Mouse (Mus musculus) adipocyte (in vitro differentiated cells): ENCODE measurements around the gene Etl4.

Experiments
- DNase-seq: peaks from one replicate; pipeline ENCODE4 v3.0.0-alpha.2; 2016; ENCODE audit warnings: low spot score

Etl4 gene

DNA sequence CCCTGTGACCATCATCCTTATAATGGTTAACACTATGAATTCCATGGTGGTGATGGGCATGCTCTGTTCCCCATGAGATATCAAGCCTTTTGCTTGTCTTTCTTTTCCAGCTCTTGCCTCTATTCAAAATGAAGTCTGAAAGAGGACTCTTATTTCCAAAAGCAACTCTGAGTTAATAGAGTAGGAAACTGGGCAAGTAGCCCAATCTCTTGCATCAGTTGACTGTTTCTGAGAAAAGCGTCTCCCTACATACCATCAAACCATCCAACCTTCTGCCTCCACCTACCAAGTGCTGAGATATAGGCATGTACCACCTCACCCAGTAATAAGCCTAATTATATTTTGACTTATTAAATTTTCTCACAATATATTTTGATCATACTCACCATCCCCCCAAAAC is 658.9 kb downstream of the Etl4 start:
- no peak for DNase-seq

DNA sequence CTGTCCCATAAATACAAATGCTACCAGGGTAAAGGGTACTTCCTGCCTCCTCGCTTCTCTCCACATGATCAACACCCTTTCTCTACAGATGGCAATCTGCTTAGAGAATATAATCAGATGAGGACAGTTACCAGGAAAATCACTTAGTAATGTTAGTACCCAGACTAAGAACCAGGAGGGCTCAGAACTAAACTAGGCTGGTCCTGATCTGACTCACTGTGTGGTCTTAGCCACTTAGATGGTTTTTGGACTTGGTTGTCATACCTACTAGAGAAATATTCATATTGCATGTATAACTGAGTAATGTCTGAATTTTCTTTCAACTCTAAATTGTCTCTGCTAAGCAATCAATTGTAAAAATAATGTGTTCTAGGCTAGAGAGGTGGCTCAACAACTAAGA is 662.4 kb downstream of the Etl4 start:
- DNase-seq, result no peak

DNA sequence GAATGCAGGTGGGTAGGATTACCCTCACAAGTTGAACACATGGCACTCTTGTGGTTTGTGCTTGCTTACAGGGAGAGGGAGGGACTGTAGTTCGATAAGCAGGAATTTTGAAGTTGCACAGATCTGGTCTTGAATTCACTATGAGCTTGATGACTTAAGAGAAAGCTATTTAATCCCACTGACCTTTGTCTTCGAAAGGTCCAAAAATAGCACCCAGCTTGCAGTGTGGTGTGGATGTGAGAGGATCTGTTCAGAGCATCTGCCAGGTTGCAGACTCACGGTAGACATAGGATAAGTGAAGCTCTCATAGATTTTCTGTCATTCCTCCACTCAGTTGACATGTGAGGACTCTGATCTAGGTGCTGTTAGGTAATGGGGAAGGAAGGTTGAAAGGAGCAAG is 670.8 kb downstream of the Etl4 start:
- DNase-seq, result no peak

DNA sequence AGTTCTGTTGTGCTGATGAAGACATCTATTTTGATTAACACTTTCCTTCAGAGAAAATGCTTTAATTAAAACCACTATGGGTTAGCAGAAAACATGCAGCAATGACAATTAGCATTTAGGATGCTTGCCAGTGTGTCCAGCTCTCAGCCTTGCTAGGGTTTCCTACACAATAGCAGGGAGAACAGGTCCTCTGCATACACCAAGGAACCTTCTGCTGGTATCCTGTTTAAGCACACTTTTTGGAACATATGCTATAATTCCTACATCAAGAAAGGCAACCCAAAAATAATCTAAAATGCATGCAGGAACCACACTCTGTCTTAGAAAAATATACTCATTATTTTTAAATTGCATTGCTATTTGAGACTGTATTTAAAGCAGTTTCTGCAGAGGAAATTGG is 673.5 kb downstream of the Etl4 start:
- no peak for DNase-seq

DNA sequence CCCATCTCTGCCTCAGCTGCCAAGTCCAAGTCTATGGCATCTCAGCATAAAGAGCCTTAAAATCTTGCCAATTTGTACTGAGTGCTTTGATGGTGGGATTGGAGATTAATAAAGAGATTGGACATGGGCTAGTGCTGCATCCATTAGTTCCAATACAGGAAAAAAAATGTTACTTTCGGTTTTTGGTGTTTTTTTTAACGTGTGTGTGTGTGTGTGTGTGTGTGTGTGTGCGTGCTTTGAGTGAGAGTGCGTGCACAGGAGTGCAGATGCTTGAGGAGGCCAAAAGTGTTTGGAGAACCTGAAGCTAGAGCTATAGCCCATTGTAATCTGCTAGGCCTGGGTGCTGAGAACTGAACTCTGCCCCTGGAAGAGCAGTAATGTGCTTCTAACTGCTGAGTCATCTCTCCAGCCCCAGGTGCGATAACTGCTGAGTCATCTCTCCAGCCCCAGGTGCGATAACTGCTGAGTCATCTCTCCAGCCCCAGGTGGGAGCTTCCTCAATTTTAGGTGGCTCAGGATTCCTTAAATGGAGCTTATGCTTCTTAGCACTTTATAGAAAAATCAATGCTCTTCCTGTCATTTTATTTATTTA is 674.1 kb downstream of the Etl4 start:
- DNase-seq, result no peak

GRCm38 (mm10) chr2:20587913-20588312 is 678.3 kb downstream of the Etl4 start:
- no peak for DNase-seq

- no peak for DNase-seq
Measured at GRCm38 (mm10) chr2:20588631-20589030, 679.1 kb downstream of the Etl4 start.

DNA sequence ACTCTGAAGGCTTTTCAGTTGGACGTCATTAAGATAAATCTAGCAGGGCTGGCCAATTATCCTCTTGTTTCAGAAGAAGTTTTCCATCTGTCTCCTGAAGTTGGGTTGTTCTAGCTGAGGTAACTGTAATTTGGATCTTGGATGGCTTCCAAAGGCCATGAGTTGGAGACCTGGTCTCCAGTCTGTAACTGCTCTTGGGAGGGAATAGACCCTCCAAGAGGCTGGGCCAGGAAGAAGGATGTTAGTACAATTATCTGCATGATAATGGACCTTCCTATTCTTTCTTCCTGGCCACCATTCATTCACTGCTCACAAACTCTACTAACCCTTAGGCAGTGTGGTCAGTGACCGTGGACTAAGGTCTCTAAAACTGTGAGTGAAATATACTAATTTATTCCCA is 684.5 kb downstream of the Etl4 start:
- DNase-seq, result no peak

DNA sequence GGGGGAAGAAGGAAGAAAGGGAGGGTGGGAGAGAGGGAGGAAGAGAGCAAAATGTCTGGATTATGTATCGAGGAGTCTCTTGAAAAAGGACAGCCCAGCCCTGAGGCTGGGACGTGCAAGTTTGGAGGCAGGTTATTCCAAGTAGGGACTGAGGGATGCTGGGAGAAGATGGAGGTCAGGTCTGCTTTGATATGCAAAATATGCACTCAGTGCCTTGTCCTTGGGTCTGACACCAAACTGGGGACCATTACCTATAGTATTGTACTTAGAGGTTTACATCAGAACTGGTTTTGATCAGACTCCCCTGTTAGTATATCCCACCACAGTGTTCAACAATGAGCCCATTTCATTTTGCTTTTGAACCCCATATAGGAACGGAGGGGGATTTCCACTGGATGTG is 685.4 kb downstream of the Etl4 start:
- DNase-seq, result no peak

- DNase-seq, result no peak
Measured at GRCm38 (mm10) chr2:20596558-20596957, 687.0 kb downstream of the Etl4 start.

DNA sequence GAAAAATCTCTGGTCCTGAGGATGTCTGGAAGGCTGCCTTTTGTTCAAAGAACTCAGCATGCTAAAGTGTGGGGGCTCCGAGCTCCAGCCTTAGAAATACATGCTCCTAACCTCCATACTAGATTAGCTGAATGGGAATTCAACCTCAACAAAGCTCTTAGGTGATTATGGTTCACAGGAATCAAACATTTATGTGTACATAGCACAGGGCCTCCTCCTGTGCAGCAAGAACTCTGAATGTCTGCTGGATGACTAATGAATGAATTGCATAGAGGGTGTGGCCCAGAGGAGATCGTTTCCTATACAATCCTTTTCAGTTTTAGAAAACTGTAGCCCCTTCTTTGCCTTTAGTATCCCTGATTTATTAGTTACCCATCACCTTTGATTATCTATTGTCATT is 687.6 kb downstream of the Etl4 start:
- DNase-seq, result no peak

DNA sequence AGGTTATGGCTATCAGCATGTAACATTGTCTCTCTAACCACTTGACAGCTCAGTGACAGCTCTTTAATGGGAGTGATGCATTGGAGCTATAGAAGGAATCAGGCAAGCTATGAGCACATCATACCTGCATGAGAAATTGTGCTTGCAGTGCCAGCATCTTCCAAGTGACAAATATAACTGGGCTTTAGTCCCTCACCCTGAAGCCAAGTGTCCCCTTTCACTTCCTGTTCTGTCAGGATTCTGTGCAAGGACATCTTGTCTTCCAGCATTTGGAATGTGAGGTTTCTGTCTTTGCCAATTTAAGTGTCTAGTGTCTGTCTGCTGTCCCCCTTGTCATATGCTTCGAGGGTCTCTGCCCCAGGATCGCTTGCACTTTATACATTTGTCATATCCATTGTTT is 693.1 kb downstream of the Etl4 start:
- no peak for DNase-seq

GRCm38 (mm10) chr2:20603536-20603935 is 694.0 kb downstream of the Etl4 start:
- no peak for DNase-seq

DNA sequence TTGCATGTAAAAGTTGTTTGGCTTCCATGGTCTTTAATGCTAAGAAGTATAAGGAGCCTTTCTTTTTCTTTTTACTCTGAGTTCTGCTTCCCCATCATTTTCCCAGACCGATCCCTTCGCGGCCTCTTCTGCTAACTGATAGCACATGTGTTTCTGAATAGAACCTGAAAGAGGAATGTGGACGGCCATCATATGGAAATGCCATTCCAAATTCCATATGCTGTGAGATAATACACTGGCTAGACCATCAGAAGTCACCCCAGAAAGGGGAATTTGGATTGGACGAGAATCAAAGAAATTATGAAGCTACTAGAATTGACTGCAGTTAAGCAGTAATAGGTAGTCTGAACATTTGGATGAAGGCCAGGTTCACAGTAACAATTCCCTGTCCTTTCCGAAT is 694.4 kb downstream of the Etl4 start:
- DNase-seq, result no peak

DNA sequence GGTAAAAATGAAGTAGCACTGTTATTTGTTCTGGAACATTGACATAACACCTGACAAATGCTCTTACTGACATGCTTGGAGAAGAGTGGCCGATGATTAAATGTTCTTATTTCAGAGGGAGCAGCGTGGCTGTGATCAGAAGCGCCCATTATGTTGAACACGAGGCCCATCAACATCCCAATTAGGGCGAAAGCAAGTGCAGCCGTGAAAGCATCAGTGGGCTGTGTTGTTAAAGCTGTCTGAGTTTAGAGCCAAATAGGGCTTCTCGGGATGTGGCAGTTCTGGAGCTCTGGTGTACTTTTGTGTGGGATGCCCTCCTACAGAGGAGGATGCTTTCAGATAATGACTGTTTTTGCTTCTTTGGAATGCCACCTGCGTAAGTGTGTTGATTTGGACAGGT is 699.6 kb downstream of the Etl4 start:
- no peak for DNase-seq

- DNase-seq, result no peak
Measured at GRCm38 (mm10) chr2:20615948-20616347, 706.4 kb downstream of the Etl4 start.

DNA sequence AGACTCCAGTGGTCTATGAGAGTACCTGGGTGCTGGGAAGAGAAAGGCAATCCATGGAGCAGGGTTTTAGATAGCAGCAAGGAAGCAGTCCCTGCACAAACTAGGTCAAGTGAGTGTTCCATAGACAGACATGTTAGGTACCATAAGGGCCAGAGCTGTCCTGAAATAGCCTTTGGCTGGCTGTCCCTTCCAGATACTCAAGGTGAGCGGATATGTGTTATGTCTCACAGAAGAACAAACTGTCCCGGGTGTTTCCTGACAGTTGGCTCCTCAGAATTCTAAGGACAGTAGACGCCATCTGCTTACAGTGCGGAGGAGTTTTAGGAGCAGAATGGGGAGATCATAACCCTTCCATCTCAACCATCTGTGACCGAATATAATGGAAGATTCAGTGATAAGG is 708.8 kb downstream of the Etl4 start:
- DNase-seq, result no peak

DNA sequence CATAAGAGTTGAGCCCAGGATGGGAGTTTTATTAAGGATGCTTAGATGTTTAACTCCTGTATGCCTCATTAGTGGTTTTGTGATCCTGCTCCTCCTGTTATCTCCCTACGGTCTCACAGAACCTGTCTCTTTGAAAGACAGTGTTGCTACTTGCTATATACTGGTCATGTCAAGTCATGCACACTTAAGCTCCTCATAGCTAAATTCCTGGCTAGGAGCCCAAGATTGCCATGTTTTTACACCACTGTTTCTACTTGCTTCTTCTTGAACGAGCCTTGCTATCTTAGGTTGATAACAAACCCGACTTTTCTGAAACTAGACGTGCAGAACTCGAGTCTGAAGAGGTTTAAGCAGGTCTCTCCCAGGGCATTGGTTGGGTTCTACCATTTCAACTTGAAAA is 710.3 kb downstream of the Etl4 start:
- DNase-seq, result no peak

- no peak for DNase-seq
Measured at GRCm38 (mm10) chr2:20629156-20629712, 719.7 kb downstream of the Etl4 start.

DNA sequence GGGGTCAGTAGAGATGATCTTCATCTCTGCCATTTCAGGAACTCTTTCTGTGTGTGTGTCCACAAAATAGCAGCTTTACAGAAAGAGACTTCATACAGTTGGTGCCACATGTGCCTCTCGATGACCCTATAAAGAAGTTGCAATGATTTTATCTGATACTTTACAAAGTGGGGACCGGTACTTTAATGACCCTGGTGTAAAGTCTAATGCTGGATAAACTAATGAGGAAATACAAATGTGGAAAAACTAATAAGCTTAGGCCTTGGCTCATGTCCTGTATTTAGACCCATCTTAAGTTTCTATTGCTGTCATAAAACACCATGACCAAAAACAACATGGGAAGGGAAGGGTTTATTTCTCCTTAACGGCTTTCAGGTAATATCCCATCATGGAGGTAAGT is 729.0 kb downstream of the Etl4 start:
- no peak for DNase-seq

- no peak for DNase-seq
Measured at GRCm38 (mm10) chr2:20639721-20640120, 730.1 kb downstream of the Etl4 start.

DNA sequence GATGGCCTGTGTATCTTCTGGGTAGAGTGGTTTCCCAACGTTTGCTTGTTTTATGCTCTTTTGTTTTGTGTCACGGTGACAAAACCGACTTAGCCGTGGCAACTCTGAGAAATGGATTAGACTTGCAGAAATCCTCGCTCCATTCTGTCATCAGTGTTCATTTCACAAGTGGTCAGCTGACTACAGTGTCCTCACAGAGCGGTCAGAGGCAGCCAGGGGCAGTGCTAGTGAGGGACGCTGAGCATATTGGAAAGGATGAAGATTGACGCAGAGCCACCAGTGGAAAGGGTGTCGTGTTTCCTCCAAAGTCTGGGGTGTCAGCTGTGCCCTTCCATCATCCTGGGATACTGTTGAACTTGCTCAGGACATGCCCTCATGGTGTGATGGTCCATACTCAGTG is 733.2 kb downstream of the Etl4 start:
- DNase-seq, result no peak

DNA sequence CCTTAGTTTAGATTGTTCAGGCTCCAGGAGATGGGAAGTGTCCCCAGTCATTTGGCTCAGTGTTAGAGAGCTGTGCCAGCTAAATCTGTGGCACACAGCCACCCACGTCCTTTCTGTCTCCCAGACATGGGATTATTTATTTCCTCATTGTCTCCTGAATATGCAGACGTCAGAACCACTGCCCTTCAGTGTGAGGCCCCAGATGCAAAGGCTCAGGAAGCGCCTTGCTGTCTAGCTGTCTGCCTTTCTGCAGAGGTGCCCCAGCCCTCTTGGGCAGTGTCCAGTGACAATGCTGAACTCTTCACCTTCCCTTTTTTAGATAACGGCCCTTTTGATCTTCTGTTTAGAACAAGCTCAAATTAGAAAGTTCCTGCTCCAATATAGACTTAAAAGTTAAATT is 740.2 kb downstream of the Etl4 start:
- DNase-seq, result no peak

DNA sequence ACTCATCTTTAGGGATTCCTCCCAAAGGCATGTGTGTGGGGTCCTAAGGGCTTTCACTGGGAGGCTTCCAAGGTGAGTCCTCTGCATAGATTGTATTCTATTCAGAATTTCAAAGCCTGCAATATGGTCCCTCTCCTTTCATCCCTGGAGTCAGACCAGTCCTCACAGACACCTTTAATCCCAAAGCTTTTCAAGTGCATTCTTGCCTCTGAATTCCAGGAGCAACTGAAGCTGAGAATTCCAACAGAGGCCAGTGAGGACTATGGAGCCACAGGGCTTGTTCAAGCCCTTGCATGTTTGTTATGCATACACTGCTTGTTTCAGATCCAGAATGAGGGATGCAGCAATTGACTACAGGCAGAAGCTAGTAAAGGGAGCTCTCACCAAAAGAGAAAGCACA is 743.5 kb downstream of the Etl4 start:
- DNase-seq, result no peak

DNA sequence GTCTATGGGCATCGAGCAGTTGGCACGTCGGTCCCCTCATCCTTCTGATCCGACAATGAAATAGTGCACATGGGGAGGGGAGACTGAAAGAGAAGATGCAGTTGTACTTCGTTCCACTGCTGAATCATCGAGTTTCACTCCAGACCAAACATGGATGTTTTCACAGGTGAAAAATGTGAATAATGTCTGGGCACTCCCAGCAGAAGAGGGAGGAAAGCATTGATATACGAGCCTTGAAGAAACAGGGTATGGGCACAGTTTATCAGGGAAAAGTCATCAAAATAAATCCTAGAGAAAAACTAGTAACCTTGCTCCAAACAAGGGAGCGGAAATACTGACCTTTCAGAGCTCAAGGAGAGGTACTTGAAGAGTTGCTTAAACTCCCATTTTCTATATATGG is 744.5 kb downstream of the Etl4 start:
- DNase-seq, result no peak
